Mouse (Mus musculus): ENCODE results near the gene Lpo. TPM values are rescaled to one million over a fixed set of nuclear protein-coding genes. Genes with fewer than 3 reads are reported as not detected.

Gene Lpo
- total and polyA plus RNA-seq, 2 experiments from 2014 or later: 0.19 TPM; not detected in 1

- H3K27me3 ChIP-seq (ENCODE audit: control insufficient read depth, insufficient read depth, low read length): peaks cover 29% of the 10 kb centered on the region
- H3K36me3 ChIP-seq (replicated peaks; ENCODE audit: control insufficient read depth, insufficient read depth, low read length): no peaks in the 10 kb centered on the region
- 79% methylated on average over 25 of the region's 25 CpGs for WGBS
- no peak overlapping the region for H3K4me2 ChIP-seq (ENCODE audit: low read depth, low read length)
- DNase-seq (ENCODE audit: low spot score): no peak
- H3K9me3 ChIP-seq (replicated peaks; ENCODE audit: control insufficient read depth, low read length): no peaks in the 10 kb centered on the region
- ATAC-seq (ENCODE audit: insufficient read depth, low read depth): no peak
- H3K9ac ChIP-seq (replicated peaks; ENCODE audit: low read depth, low read length): no peak overlapping the region
- peak overlapping the region; percentile 37; the same call in 1 of the 2 replicates for H3K4me3 ChIP-seq (ENCODE audit: low read depth, low read length)
- H3K4me1 ChIP-seq (ENCODE audit: control insufficient read depth, insufficient read depth): no peaks in the 10 kb centered on the region
- no peak overlapping the region; the same call in 1 of the 2 replicates for H3K27ac ChIP-seq (ENCODE audit: low read depth)
- TF ChIP-seq EP300 (IDR thresholded peaks at IDR 0.05; ENCODE audit: low read depth) (no peak), CTCF (IDR thresholded peaks at IDR 0.05; ENCODE audit: low read depth) (no peak)
Observed at GRCm38 (mm10) chr11:87757001-87757954, 70.8 kb downstream of the Lpo start.

MicroRNA genes within 50 kb of the gene (microRNA counts, 519-probe panel; counts per million panel counts)
- microRNA mmu-miR-142-3p: 2,883 counts per million, percentile 31 among the panel's probes with 10 or more counts
- microRNA mmu-miR-142-5p: 3,595 counts per million, percentile 42 among the panel's probes with 10 or more counts

Small RNA genes lying within 50 kb of the gene (microRNA-seq; reads per million reads assigned to microRNA genes)
- not detected for gene Mir142
- gene Mir142b: not detected

Other genes starting within 250 kb of the Lpo start
- gene Mtmr4, start 236.1 kb downstream of the Lpo start, total RNA-seq (2014; rRNA removed; ENCODE audit: low replicate concordance): 12.4 and 17.3 TPM in 2 replicates
- gene Mtmr4, start 236.1 kb downstream of the Lpo start, polyA plus RNA-seq (2015; fragmentation: Nextera tagmentation; extraction: Ambion mirVana): 6.0 and 7.0 TPM in 2 replicates
- gene Hsf5, start 211.1 kb downstream of the Lpo start, total RNA-seq (2014; rRNA removed; ENCODE audit: low replicate concordance): not detected in 2 replicates
- gene Hsf5, start 211.1 kb downstream of the Lpo start, polyA plus RNA-seq (2015; fragmentation: Nextera tagmentation; extraction: Ambion mirVana): 0.03 TPM in 1 of 2 replicates, not detected in the other
- gene Rnf43, start 165.6 kb downstream of the Lpo start, total RNA-seq (2014; rRNA removed; ENCODE audit: low replicate concordance): 0.19 and 0.73 TPM in 2 replicates
- gene Rnf43, start 165.6 kb downstream of the Lpo start, polyA plus RNA-seq (2015; fragmentation: Nextera tagmentation; extraction: Ambion mirVana): 0.25 and 0.48 TPM in 2 replicates
- gene Supt4a, start 90.7 kb downstream of the Lpo start, total RNA-seq (2014; rRNA removed; ENCODE audit: low replicate concordance): 50.3 and 73.7 TPM in 2 replicates
- 101 and 104 TPM in 2 replicates for gene Supt4a, start 90.7 kb downstream of the Lpo start, polyA plus RNA-seq (2015; fragmentation: Nextera tagmentation; extraction: Ambion mirVana)
- gene Tspoap1, start 67.7 kb downstream of the Lpo start, total RNA-seq (2014; rRNA removed; ENCODE audit: low replicate concordance): 1.6 TPM in 1 of 2 replicates, not detected in the other
- gene Tspoap1, start 67.7 kb downstream of the Lpo start, polyA plus RNA-seq (2015; fragmentation: Nextera tagmentation; extraction: Ambion mirVana): 0.12 TPM in 1 of 2 replicates, not detected in the other
- 0.46 and 2.6 TPM in 2 replicates for gene Mpo, start 34.7 kb downstream of the Lpo start, total RNA-seq (2014; rRNA removed; ENCODE audit: low replicate concordance)
- 0.26 and 0.36 TPM in 2 replicates for gene Mpo, start 34.7 kb downstream of the Lpo start, polyA plus RNA-seq (2015; fragmentation: Nextera tagmentation; extraction: Ambion mirVana)
- gene Mks1, start 24.9 kb upstream of the Lpo start, total RNA-seq (2014; rRNA removed; ENCODE audit: low replicate concordance): 4.4 and 4.8 TPM in 2 replicates
- gene Mks1, start 24.9 kb upstream of the Lpo start, polyA plus RNA-seq (2015; fragmentation: Nextera tagmentation; extraction: Ambion mirVana): 4.5 and 6.0 TPM in 2 replicates
- not detected in 2 replicates for gene Epx, start 47.2 kb upstream of the Lpo start, total RNA-seq (2014; rRNA removed; ENCODE audit: low replicate concordance)
- 0.22 and 0.25 TPM in 2 replicates for gene Epx, start 47.2 kb upstream of the Lpo start, polyA plus RNA-seq (2015; fragmentation: Nextera tagmentation; extraction: Ambion mirVana)
- gene Olfr462, start 64.0 kb upstream of the Lpo start, total RNA-seq (2014; rRNA removed; ENCODE audit: low replicate concordance): not detected in 2 replicates
- not detected in 2 replicates for gene Olfr462, start 64.0 kb upstream of the Lpo start, polyA plus RNA-seq (2015; fragmentation: Nextera tagmentation; extraction: Ambion mirVana)
- not detected in 2 replicates for gene Olfr463, start 69.1 kb upstream of the Lpo start, total RNA-seq (2014; rRNA removed; ENCODE audit: low replicate concordance)
- gene Olfr463, start 69.1 kb upstream of the Lpo start, polyA plus RNA-seq (2015; fragmentation: Nextera tagmentation; extraction: Ambion mirVana): not detected in 2 replicates
- gene Olfr464, start 92.7 kb upstream of the Lpo start, total RNA-seq (2014; rRNA removed; ENCODE audit: low replicate concordance): not detected in 2 replicates
- not detected in 2 replicates for gene Olfr464, start 92.7 kb upstream of the Lpo start, polyA plus RNA-seq (2015; fragmentation: Nextera tagmentation; extraction: Ambion mirVana)
- 18.6 and 20.7 TPM in 2 replicates for gene Dynll2, start 159.2 kb upstream of the Lpo start, total RNA-seq (2014; rRNA removed; ENCODE audit: low replicate concordance)
- 32.9 and 33.0 TPM in 2 replicates for gene Dynll2, start 159.2 kb upstream of the Lpo start, polyA plus RNA-seq (2015; fragmentation: Nextera tagmentation; extraction: Ambion mirVana)
- gene Srsf1, start 219.1 kb upstream of the Lpo start, total RNA-seq (2014; rRNA removed; ENCODE audit: low replicate concordance): 195 and 223 TPM in 2 replicates
- gene Srsf1, start 219.1 kb upstream of the Lpo start, polyA plus RNA-seq (2015; fragmentation: Nextera tagmentation; extraction: Ambion mirVana): 82.2 and 83.5 TPM in 2 replicates
- gene Vezf1, start 240.0 kb upstream of the Lpo start, total RNA-seq (2014; rRNA removed; ENCODE audit: low replicate concordance): 31.9 and 35.5 TPM in 2 replicates
- 17.6 and 18.2 TPM in 2 replicates for gene Vezf1, start 240.0 kb upstream of the Lpo start, polyA plus RNA-seq (2015; fragmentation: Nextera tagmentation; extraction: Ambion mirVana)